Mouse (Mus musculus) hindbrain, embryonic 16.5 days (tissue): ENCODE measurements around the gene Slc23a2. TPM values are rescaled to one million over a fixed set of nuclear protein-coding genes. Genes with fewer than 3 reads are reported as not detected.

Experiments
- ATAC-seq: fragments of 200-750 bp; cut with Nextera tagmentation; 2 replicates; pipeline ENCODE4 v1.8.0; 2017; ENCODE audit warnings: moderate TSS enrichment, moderate library complexity
- H3K27ac ChIP-seq: fragments of 300-500 bp; sonication (generic); 2 replicates; pipeline ENCODE4 v1.5.1; 2014; ENCODE audit warnings: low read depth, mild to moderate bottlenecking, control low read depth, low read length, moderate library complexity
- H3K27me3 ChIP-seq: fragments of 300-500 bp; sonication (generic); replicated peaks from 2 replicates; pipeline ENCODE4 v1.6.1; 2014; ENCODE audit warnings: low read length; ENCODE audit not compliant: control insufficient read depth, insufficient read depth
- H3K36me3 ChIP-seq: fragments of 300-500 bp; sonication (generic); 2 replicates; pipeline ENCODE4 v1.6.1; 2014; ENCODE audit warnings: mild to moderate bottlenecking, low read length, moderate library complexity, mixed read lengths; ENCODE audit not compliant: control insufficient read depth, insufficient read depth
- H3K4me1 ChIP-seq: fragments of 300-500 bp; sonication (generic); 2 replicates; pipeline ENCODE4 v1.6.1; 2014; ENCODE audit warnings: low read depth, low read length; ENCODE audit not compliant: control insufficient read depth, insufficient read depth
- H3K4me2 ChIP-seq: fragments of 300-500 bp; sonication (generic); 2 replicates; pipeline ENCODE4 v1.6.1; 2014; ENCODE audit warnings: mild to moderate bottlenecking, low read length, control low read depth, moderate library complexity
- H3K4me3 ChIP-seq: fragments of 300-500 bp; sonication (generic); 2 replicates; pipeline ENCODE4 v1.5.1; 2014; ENCODE audit warnings: mild to moderate bottlenecking, low read length, control low read depth, moderate library complexity
- H3K9ac ChIP-seq: fragments of 300-500 bp; sonication (generic); 2 replicates; pipeline ENCODE4 v1.6.1; 2014; ENCODE audit warnings: low read depth, mild to moderate bottlenecking, control low read depth, low read length, moderate library complexity
- H3K9me3 ChIP-seq: fragments of 300-500 bp; sonication (generic); 2 replicates; pipeline ENCODE4 v1.6.1; 2014; ENCODE audit warnings: mild to moderate bottlenecking, low read length, moderate library complexity; ENCODE audit not compliant: control insufficient read depth
- WGBS: fragments of 180-500 bp; shearing (Covaris S2); extraction: QIAGEN DNeasy Blood & Tissue Kit; methylation state at CpG from one replicate; pipeline ENCODE4 v1.1.7; 2014; 5-methylcytosine and 5-hydroxymethylcytosine counted together
- polyA plus RNA-seq: library from polyadenylated mRNA; unstranded; fragments of >200 nt; fragmentation: Nextera tagmentation; extraction: Ambion mirVana; gene quantifications from 2 replicates; pipeline ENCODE4 v1.2.1, GENCODE M21; 2015

The Slc23a2 gene
- polyA plus RNA-seq, 1 experiment from 2014 or later = 40.8 TPM

GRCm38 (mm10) chr2:132079139-132079538 is 65.8 kb downstream of the Slc23a2 start:
- Histone ChIP-seq H3K27me3 (no peaks in the 10 kb centered on the region), H3K9me3 (no peaks in the 10 kb centered on the region), H3K36me3 (peaks cover 13% of the 10 kb centered on the region), H3K4me3 (no peak overlapping the region), H3K27ac (no peak overlapping the region), H3K4me2 (no peak overlapping the region), H3K9ac (no peak overlapping the region), H3K4me1 (no peaks in the 10 kb centered on the region)
- no peak for ATAC-seq
- 81% methylated on average over 5 of the region's 5 CpGs for WGBS

DNA sequence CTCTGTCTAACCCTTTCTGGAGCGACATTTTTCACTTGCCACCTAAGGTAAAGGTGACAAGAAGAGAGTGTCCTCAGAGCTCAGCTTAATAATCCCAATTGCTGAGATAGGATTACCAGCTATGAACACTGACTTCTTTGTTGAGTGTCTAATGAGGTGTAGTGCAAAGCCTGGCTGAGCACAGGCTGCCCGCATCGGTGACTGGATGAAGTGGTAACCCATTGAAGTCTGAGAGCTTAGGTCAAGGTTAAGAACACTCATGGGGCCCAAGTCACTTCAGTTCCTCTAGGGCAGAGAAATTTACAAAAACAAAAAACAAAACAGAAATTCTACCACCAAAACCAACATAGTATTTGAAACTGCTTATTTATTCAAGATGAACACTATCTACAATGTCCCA is 71.9 kb downstream of the Slc23a2 start:
- Histone ChIP-seq H3K4me1 (no peaks in the 10 kb centered on the region), H3K27me3 (no peaks in the 10 kb centered on the region), H3K4me2 (no peak overlapping the region), H3K9ac (no peak overlapping the region), H3K36me3 (peaks cover 33% of the 10 kb centered on the region), H3K9me3 (no peaks in the 10 kb centered on the region), H3K27ac (no peak overlapping the region), H3K4me3 (no peak overlapping the region)
- WGBS = 79% methylated on average over 3 of the region's 3 CpGs
- no peak for ATAC-seq

DNA sequence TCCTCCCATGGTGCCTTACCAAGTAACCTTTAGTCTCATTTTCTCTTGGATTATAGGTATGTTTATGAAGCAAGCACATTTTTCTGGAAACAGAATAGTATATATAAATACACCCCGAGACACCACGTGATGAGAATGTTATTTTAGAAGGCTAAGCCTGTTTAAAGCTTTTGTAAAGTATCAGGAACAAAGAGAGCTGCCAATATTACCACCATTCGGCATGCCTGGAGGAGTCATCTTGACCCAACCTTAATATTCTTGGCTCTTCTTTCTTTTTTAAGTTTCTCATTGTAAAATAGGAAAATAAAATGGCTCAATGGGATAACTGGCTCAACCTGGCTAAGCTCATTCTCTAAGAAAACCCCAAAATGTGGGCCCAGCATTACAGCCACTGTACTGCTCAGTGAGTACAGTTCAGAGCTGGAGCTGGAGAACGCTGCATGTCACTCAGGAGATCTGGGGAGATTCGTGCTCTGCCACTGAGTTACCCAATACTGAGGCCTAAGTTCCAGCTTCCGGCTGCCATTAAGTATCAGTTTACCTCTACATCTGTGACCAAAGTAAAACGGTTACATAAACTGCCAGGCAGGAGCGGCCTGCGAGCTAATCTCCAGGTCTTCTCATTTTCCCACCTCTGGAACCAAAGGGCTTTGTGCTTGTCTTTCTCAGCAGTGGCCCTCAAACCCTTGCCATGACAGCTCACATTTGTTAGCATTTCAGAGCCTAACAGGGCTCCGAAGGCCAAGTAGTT is 74.7 kb downstream of the Slc23a2 start:
- peaks cover 33% of the 10 kb centered on the region for H3K36me3 ChIP-seq
- H3K4me1 ChIP-seq = no peaks in the 10 kb centered on the region
- no peaks in the 10 kb centered on the region for H3K27me3 ChIP-seq
- H3K9ac ChIP-seq = no peak overlapping the region
- 91% methylated on average over 10 of the region's 10 CpGs for WGBS
- ATAC-seq = no peak
- H3K27ac ChIP-seq = no peak overlapping the region
- no peak overlapping the region for H3K4me3 ChIP-seq
- no peak overlapping the region for H3K4me2 ChIP-seq
- no peaks in the 10 kb centered on the region for H3K9me3 ChIP-seq

- no peak overlapping the region for H3K27ac ChIP-seq
- 77% methylated on average over 11 of the region's 11 CpGs for WGBS
- H3K27me3 ChIP-seq = no peaks in the 10 kb centered on the region
- peaks cover 30% of the 10 kb centered on the region for H3K36me3 ChIP-seq
- H3K4me1 ChIP-seq = no peaks in the 10 kb centered on the region
- no peak overlapping the region for H3K4me2 ChIP-seq
- H3K9ac ChIP-seq = no peak overlapping the region
- H3K9me3 ChIP-seq = no peaks in the 10 kb centered on the region
- no peak overlapping the region for H3K4me3 ChIP-seq
- ATAC-seq = 0 out of 2 replicates have a peak, but pooled peaks have one; percentile 40
Measured at GRCm38 (mm10) chr2:132064185-132064831, 80.6 kb downstream of the Slc23a2 start.

GRCm38 (mm10) chr2:132063776-132064175 is 81.1 kb downstream of the Slc23a2 start:
- 83% methylated on average over 3 of the region's 3 CpGs for WGBS
- no peak overlapping the region for H3K4me2 ChIP-seq
- H3K4me1 ChIP-seq = no peaks in the 10 kb centered on the region
- H3K9ac ChIP-seq = no peak overlapping the region
- no peak overlapping the region for H3K27ac ChIP-seq
- ATAC-seq = no peak
- no peaks in the 10 kb centered on the region for H3K27me3 ChIP-seq
- no peak overlapping the region for H3K4me3 ChIP-seq
- no peaks in the 10 kb centered on the region for H3K9me3 ChIP-seq
- H3K36me3 ChIP-seq = peaks cover 34% of the 10 kb centered on the region

- no peak overlapping the region for H3K9ac ChIP-seq
- H3K4me3 ChIP-seq = no peak overlapping the region
- 94% methylated on average over 11 of the region's 11 CpGs for WGBS
- no peak overlapping the region for H3K27ac ChIP-seq
- H3K9me3 ChIP-seq = no peaks in the 10 kb centered on the region
- H3K4me2 ChIP-seq = no peak overlapping the region
- ATAC-seq = no peak
- H3K27me3 ChIP-seq = no peaks in the 10 kb centered on the region
- peaks cover 47% of the 10 kb centered on the region for H3K36me3 ChIP-seq
- no peaks in the 10 kb centered on the region for H3K4me1 ChIP-seq
Measured at GRCm38 (mm10) chr2:132061884-132062283, 83.0 kb downstream of the Slc23a2 start.

DNA sequence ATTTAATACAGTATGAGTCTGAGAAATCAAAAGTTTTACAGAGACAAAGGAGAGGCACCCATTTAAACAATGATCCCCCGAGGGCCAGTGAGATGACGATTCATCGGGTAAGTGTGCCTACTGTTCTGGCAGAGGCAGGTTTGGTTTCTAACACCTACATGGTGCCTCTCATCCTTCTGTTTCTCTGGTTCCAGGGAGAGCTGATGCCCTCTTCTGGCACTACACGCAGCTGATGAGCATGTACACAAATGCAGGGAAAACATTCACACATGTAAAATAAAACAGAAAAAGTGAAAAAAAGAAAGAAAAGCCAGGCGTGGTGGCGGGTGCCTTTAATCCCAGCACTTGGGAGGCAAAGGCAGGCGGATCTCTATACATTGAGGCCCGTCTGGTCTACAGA is 85.0 kb downstream of the Slc23a2 start:
- H3K27me3 ChIP-seq = no peaks in the 10 kb centered on the region
- 92% methylated on average over 8 of the region's 8 CpGs for WGBS

GRCm38 (mm10) chr2:132055349-132055753 is 89.6 kb downstream of the Slc23a2 start:
- H3K27ac ChIP-seq = no peak overlapping the region
- H3K36me3 ChIP-seq = peaks cover 36% of the 10 kb centered on the region
- ATAC-seq = no peak
- no peak overlapping the region for H3K9ac ChIP-seq
- H3K9me3 ChIP-seq = no peaks in the 10 kb centered on the region
- H3K4me3 ChIP-seq = no peak overlapping the region
- no peaks in the 10 kb centered on the region for H3K27me3 ChIP-seq
- H3K4me2 ChIP-seq = no peak overlapping the region
- H3K4me1 ChIP-seq = no peaks in the 10 kb centered on the region
- 86% methylated on average over 8 of the region's 8 CpGs for WGBS

More for the DNA sequence above, 85.0 kb downstream of the Slc23a2 start:
- Histone ChIP-seq H3K4me2 (no peak overlapping the region), H3K9me3 (no peaks in the 10 kb centered on the region), H3K4me3 (no peak overlapping the region), H3K36me3 (peaks cover 48% of the 10 kb centered on the region), H3K9ac (no peak overlapping the region), H3K27ac (no peak overlapping the region), H3K4me1 (no peaks in the 10 kb centered on the region)
- ATAC-seq = no peak

GRCm38 (mm10) chr2:132053824-132054223 is 91.1 kb downstream of the Slc23a2 start:
- 89% methylated on average over 4 of the region's 4 CpGs for WGBS
- Histone ChIP-seq H3K4me3 (no peak overlapping the region), H3K4me1 (no peaks in the 10 kb centered on the region), H3K9me3 (no peaks in the 10 kb centered on the region), H3K36me3 (peaks cover 30% of the 10 kb centered on the region), H3K27me3 (no peaks in the 10 kb centered on the region), H3K4me2 (no peak overlapping the region), H3K27ac (no peak overlapping the region), H3K9ac (no peak overlapping the region)
- ATAC-seq = no peak
